Mouse (Mus musculus): ENCODE measurements around the gene Rad23a.
A peak's percentile ranks its signal among the peaks of the same experiment; 100 is the strongest.

The Rad23a gene

GRCm38 (mm10) chr8:84813830-84814229 is 26.6 kb downstream of the Rad23a start:
- no peak for DNase-seq (ENCODE audit: low read depth, low spot score)

DNA sequence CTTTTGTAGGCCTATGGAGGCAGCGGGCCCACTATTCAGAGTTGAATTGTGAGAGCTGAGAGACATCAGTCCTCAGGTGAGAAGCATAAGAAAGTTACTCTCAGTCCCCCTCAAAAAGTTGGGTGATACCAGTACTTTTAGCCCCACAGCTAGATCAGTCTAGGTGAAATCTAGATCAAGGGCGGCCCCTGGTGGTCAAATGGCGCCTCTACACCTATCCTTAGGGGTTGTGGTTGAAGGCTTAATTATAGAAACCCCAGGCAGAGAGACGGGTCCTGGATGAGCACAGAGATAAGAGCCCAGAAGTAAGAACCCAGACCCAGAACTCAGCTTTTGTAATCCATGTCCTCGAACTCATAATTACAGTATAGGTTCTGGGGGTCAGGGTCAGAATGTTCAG is 27.4 kb downstream of the Rad23a start:
- DNase-seq (ENCODE audit: low read depth, low spot score), result peak; percentile 75

- no peak for DNase-seq (ENCODE audit: low read depth, low spot score)
These were observed 29.2 kb downstream of the Rad23a start for GRCm38 (mm10) chr8:84811303-84811702.

- peak; percentile 86 for DNase-seq (ENCODE audit: low read depth, low spot score)
These were observed 29.6 kb downstream of the Rad23a start for GRCm38 (mm10) chr8:84810896-84811295.

- DNase-seq (ENCODE audit: low read depth, low spot score), result no peak
These were observed 30.6 kb downstream of the Rad23a start for GRCm38 (mm10) chr8:84809941-84810280.

- DNase-seq (ENCODE audit: low read depth, low spot score), result no peak
These were observed 31.1 kb downstream of the Rad23a start for GRCm38 (mm10) chr8:84809109-84809940.

DNA sequence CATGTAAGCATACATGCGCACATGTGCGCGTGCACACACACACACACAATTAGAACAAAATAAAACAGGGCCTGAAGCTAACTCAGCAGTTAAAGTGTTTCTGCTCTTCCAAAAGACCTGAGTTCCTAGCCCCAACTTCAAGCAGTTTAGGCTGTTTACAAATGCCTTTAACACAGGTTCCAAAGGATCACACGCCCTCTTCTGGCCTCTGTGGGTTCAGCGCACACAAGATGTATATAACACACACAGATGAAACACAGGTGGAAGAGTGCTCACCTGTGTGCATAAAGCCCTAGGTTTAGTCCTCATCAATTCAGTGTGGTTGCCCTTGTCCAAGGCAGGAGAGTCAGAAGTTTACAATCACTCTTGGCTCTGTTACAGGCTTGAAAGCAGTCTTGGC is 34.4 kb downstream of the Rad23a start:
- DNase-seq (ENCODE audit: low read depth, low spot score), result no peak

GRCm38 (mm10) chr8:84799999-84800831 is 40.2 kb downstream of the Rad23a start, which contains the start of gene Nfix:
TSS of gene Nfix (minus strand) at chr8:84800344.
- peak; percentile 49 for DNase-seq (ENCODE audit: low read depth, low spot score)

DNA sequence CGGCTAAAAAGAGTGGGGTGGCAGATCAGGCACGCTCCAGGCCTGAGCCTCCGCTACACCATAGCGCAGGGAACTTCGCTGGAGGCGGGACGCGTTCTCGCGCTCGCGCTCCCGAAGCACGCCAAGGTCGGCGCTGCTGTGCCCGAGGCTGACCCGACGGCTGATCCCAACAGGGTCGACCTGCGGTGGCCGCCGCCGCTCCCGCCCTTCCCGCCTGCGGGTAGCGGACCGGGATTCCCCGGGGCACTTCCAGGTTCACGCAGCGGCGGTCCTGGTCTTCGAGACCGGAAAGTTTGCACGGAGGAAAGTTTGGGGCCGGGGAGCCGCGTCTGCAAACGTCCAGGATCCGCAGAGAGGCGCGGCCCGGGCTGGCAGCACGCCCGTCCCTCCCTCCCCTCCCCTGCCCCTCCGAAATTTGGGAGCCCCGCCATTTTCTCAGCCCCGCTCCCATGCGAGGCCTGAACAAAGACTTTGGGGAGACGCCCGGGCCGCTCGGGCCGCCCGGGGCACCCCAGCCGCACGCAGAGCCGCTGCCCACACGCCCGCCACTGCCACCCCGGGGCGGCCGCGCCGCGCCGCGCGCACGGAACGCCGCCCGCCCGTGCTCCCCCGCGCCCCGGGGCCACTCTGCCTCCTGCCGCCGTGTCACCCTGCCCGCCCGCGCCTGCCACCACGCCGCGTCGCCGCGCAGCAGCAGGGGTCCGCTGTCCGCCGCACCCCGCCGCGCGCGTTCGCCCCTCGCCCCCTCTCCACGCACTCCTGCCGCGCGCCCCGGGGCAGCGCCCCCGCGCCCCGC is 41.1 kb downstream of the Rad23a start:
- no peak for DNase-seq (ENCODE audit: low read depth, low spot score)

GRCm38 (mm10) chr8:84798446-84799135 is 41.9 kb downstream of the Rad23a start:
- no peak for DNase-seq (ENCODE audit: low read depth, low spot score)

DNA sequence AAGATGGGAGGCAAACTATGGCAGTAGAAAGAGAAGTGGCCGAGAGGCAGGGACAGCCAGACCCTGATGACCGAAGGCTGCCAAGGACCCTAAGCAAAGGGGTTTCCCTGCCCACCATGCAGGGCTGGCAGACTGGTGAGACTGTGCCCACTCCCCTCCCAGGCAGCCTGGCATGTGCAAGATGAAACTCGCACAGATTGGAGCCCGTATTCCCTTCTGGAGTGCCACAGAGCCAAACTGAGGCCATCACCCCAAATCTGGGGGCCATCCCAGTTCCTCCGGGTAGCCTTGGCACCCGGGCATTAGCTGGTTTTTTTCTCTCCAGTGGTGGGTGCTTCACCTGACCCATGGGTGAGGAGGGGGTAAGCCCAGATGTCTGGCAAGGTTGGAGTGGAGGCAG is 42.5 kb downstream of the Rad23a start:
- no peak for DNase-seq (ENCODE audit: low read depth, low spot score)

GRCm38 (mm10) chr8:84797256-84797797 is 43.1 kb downstream of the Rad23a start:
- DNase-seq (ENCODE audit: low read depth, low spot score), result no peak

GRCm38 (mm10) chr8:84794486-84794885 is 46.0 kb downstream of the Rad23a start:
- DNase-seq (ENCODE audit: low read depth, low spot score), result no peak

GRCm38 (mm10) chr8:84793791-84794485 is 46.5 kb downstream of the Rad23a start:
- no peak for DNase-seq (ENCODE audit: low read depth, low spot score)

DNA sequence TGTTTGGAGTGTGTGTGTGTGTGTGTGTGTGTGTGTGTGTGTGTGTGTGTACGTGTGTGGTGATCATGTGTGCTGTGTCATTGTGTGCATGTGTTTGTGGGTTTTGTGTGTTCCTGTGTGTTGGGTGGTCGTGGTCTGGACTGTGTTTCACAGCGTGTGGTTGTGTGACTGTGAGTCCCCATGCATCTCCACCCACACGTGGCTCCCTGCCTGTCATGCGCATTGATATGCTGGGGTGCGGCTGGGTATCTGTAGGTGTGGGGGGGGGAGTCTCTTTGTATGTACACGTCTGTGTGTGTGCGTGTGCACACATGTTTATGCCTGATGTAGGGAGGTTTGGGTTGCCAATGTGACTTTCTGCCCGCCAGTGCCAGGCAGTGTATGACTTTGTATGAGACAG is 47.3 kb downstream of the Rad23a start:
- no peak for DNase-seq (ENCODE audit: low read depth, low spot score)

GRCm38 (mm10) chr8:84792429-84792947 is 48.0 kb downstream of the Rad23a start:
- DNase-seq (ENCODE audit: low read depth, low spot score), result no peak

- DNase-seq (ENCODE audit: low read depth, low spot score), result no peak
These were observed 49.9 kb downstream of the Rad23a start for GRCm38 (mm10) chr8:84790537-84790936.

GRCm38 (mm10) chr8:84789855-84790486 is 50.5 kb downstream of the Rad23a start:
- DNase-seq (ENCODE audit: low read depth, low spot score), result no peak

GRCm38 (mm10) chr8:84789345-84789744 is 51.1 kb downstream of the Rad23a start:
- no peak for DNase-seq (ENCODE audit: low read depth, low spot score)

GRCm38 (mm10) chr8:84788896-84789295 is 51.6 kb downstream of the Rad23a start:
- DNase-seq (ENCODE audit: low read depth, low spot score), result no peak
